Mouse (Mus musculus): Measurements from ENCODE around the gene Entr1.

The Entr1 gene

DNA sequence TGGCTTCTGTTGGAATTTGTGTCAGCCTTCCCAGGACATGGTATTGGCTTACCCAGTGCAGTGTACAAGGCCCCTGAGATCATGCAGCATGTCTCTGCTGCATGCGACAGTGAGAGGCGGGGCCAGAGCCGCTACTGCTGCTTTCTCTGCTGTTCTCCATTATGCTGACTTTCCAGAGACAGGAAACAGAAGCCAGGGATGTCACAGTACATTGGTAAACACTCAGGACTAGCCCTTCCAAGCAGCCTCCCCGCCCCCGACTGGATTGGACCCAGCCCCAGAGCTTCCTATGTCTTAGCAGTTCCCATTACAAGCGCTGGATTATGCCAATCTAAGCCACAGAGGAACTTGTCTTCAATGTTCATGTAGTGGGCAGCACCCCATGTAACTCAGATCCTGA lies 40.9 kb downstream of the Entr1 start:
- in situ Hi-C loops (cut with MboI, MseI): no loop called here

DNA sequence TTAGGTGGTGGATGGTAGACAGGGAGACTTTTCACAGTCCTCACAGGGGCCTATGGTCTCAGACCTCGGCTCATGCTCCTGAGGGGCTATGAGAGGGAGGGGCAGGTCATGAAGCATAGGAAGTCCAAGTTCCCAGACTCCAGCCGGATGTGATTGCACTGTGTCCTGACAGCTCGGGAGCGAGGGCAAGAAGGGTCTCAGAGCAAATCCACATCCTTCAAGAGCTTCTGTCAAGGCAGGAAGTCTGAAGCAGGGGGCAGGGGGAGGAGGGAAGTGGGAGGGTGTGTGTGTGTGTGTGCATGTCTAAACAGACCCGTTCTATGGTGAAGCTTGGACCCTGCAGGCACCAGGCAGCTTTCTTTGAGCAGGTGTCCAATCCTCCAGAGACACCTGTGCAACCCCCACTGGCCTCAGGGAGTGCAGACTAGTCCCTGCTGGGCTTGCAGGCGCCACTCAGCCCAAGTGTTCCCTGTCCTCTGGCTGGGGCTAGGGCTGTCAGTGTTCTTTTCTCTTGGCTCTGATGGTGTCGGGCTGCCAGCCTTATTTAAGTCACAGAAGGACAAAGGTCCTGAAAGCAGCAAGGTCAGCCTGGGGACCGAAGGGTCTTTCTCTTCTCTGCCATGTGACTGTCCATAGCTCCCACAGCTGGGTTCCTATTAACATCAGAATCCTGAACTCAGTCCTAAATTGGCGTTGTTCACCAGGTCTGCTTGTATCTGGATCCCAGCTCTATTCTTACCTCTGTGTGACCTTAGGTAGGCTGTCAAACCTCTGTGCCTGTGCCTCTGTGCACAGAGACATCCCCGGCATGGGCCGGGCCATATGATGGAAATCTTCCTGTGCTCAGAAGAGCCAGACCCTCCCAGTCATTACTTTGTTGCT lies 46.3 kb downstream of the Entr1 start:
- in situ Hi-C loops (cut with MboI, MseI): no loop called here

DNA sequence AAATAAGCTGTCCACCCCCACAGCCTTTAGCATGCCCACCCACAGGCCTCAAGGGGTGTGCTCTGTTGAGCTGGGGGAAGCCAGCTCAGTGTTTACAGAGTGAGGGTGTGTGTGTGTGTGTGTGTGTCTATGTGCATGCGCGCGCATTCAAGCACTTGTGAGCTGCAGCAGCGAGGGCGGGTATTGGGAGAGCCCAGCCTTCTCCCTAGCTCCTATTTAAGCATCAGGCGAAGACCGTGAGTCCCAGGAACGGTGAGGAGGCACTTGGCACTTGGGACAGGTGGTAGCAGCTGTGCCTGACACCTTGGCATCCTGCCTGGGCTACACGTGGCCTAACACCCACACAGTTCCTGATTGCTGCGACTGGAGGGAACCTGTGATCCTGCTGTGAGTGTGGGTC lies 47.1 kb downstream of the Entr1 start:
- in situ Hi-C loops (cut with MboI, MseI): no loop called here

DNA sequence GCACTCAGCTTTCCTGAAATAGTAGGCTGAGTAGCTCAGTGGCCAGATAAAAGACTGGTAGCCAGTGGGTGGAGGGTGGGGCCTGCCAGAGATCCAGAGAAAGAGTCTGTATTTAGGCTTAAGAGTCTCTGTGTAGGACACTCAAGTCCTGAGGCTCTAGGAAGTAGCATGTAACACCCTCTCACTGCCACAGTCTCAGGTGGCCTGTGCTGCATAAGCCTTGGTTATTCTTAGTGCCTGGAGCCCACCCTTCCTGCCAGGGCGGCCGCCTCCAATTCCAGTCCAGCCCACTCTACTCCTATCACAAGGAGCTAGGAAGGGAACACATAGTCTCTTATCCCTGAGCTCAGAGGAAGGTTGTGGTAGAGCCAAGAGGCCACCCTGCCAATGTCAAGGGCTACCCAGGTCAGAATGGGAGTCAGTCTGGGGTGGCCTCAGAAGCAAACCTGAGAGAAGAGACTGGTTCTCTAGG lies 47.6 kb downstream of the Entr1 start:
- in situ Hi-C loops (cut with MboI, MseI): no loop called here

DNA sequence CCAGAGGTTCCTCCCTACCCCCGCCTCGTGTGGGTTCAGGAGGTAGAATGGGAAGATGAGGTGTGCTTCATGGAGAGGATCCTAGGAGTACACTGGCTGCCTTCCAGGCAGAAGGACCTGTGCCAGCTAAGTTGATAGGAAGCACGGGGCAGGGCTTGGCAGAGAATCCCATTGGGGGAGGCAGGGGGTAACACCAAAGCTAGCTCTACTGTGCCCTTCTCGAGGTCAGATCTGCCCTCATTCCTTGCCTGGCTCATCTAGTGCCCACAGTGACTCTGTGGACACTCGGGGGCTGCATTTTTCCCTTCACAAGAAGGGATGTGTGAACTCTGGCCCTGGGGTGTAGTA lies 49.9 kb downstream of the Entr1 start:
- in situ Hi-C loops (cut with MboI, MseI): no loop called here

DNA sequence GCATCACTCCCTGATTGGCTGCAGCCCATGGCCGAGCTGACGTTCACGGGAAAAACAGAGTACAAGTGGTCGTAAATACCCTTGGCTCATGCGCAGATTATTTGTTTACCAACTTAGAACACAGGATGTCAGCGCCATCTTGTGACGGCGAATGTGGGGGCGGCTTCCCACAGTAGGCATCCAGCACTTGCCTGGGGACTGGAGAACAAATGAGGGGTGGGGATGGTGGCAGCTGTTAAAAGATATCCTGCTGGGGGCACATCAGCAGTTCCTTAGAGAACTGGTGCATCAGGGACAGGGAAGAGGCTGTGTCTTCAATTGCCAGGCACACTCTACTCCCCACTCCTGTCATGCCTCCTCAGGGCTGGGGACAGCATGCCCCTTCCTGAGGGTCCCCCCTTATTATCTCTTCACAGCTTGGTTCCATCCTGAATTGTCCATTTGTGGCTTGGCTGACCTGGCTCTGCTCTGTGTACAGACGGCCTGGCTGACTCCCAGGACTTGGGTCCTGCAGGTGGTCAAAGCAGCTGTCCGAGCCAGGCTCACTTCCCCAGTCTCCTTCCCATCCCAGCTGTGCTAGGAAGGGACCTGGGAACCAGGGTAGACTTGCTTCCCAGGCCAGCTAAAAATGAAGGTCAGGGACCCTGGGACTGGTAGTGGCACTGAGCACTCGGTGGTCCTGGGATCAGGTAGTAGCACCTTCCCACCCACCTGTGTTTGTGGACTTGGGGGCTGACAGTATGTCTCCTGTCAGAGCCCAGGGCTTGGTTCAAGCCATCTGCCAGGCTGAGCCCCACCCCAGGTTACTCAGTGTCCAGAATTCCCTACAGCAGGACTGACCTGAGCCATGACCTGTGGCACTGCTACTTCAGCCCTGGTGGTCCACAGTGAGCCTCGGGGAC lies 50.6 kb downstream of the Entr1 start:
- in situ Hi-C loops (cut with MboI, MseI): no loop called here
